Mouse (Mus musculus) midbrain, embryonic 11.5 days (tissue): Measurements from ENCODE around the gene Slc4a10. TPM values are rescaled to one million over a fixed set of nuclear protein-coding genes. Genes with fewer than 3 reads are reported as not detected.

Source experiments
- ATAC-seq: fragments of 200-750 bp; cut with Nextera tagmentation; 2 replicates; pipeline ENCODE4 v1.8.0; 2017; ENCODE audit warnings: moderate TSS enrichment, moderate library complexity; ENCODE audit not compliant: low FRiP score
- DNase-seq: peaks from one replicate; pipeline ENCODE4 v3.0.0; 2015; ENCODE audit warnings: low spot score; ENCODE audit errors: missing footprints
- H3K27ac ChIP-seq: fragments of 300-500 bp; sonication (generic); 2 replicates; pipeline ENCODE4 v1.5.1; 2014; ENCODE audit warnings: low read depth, low read length
- H3K27me3 ChIP-seq: fragments of 300-500 bp; sonication (generic); 2 replicates; pipeline ENCODE4 v1.6.1; 2014; ENCODE audit warnings: mild to moderate bottlenecking, low read length, moderate library complexity, mixed read lengths; ENCODE audit not compliant: control insufficient read depth, insufficient read depth
- H3K36me3 ChIP-seq: fragments of 300-500 bp; sonication (generic); 2 replicates; pipeline ENCODE4 v1.6.1; 2014; ENCODE audit warnings: mild to moderate bottlenecking, low read length, moderate library complexity, mixed read lengths; ENCODE audit not compliant: control insufficient read depth, insufficient read depth
- H3K4me1 ChIP-seq: fragments of 300-500 bp; sonication (generic); 2 replicates; pipeline ENCODE4 v1.6.1; 2014; ENCODE audit warnings: low read length; ENCODE audit not compliant: control insufficient read depth, insufficient read depth
- H3K4me2 ChIP-seq: fragments of 300-500 bp; sonication (generic); 2 replicates; pipeline ENCODE4 v1.6.1; 2014; ENCODE audit warnings: mild to moderate bottlenecking, moderate library complexity
- H3K4me3 ChIP-seq: fragments of 300-500 bp; sonication (generic); 2 replicates; pipeline ENCODE4 v1.5.1; 2014; ENCODE audit warnings: low read depth, low read length
- H3K9ac ChIP-seq: fragments of 300-500 bp; sonication (generic); 2 replicates; pipeline ENCODE4 v1.6.1; 2014; ENCODE audit warnings: low read length
- H3K9me3 ChIP-seq: fragments of 300-500 bp; sonication (generic); 2 replicates; pipeline ENCODE4 v1.6.1; 2016; ENCODE audit warnings: low read length; ENCODE audit not compliant: control insufficient read depth
- WGBS: fragments of 180-500 bp; shearing (Covaris S2); extraction: QIAGEN DNeasy Blood & Tissue Kit; methylation state at CpG from one replicate; pipeline ENCODE4 v1.1.7; 2014; 5-methylcytosine and 5-hydroxymethylcytosine counted together
- polyA plus RNA-seq: library from polyadenylated mRNA; unstranded; fragments of >200 nt; fragmentation: Nextera tagmentation; extraction: Ambion mirVana; gene quantifications from 2 replicates; pipeline ENCODE4 v1.2.1, GENCODE M21; 2014

Gene Slc4a10
- polyA plus RNA-seq, 1 experiment from 2014 or later: 0.63 TPM

DNA sequence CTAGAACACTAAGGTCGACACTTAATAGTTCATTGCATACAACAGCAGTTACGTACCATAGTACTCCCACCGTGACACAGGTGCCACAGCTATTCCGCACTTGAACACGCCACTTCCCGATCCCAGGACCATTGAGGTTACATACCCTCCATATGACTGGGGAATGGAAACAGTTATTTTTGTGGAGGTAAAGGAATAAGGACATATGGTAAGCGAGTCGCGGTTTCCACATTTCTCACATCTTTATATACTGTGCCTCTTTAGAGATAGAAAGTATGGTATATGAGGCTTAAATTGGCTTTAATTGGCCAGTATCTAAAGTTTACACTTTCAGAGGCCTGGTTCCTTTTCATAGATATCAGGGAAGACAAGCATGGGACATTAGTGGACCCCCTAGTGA, 301.5 kb downstream of the Slc4a10 start:
- no peaks in the 10 kb centered on the region for H3K27me3 ChIP-seq
- H3K9me3 ChIP-seq: no peaks in the 10 kb centered on the region
- no peak overlapping the region for H3K4me3 ChIP-seq
- WGBS: 93% methylated on average over 9 of the region's 9 CpGs
- no peak for DNase-seq
- no peak overlapping the region for H3K27ac ChIP-seq
- no peak for ATAC-seq
- H3K4me2 ChIP-seq: no peak overlapping the region
- H3K36me3 ChIP-seq: no peaks in the 10 kb centered on the region
- H3K4me1 ChIP-seq: no peaks in the 10 kb centered on the region
- no peak overlapping the region for H3K9ac ChIP-seq

DNA sequence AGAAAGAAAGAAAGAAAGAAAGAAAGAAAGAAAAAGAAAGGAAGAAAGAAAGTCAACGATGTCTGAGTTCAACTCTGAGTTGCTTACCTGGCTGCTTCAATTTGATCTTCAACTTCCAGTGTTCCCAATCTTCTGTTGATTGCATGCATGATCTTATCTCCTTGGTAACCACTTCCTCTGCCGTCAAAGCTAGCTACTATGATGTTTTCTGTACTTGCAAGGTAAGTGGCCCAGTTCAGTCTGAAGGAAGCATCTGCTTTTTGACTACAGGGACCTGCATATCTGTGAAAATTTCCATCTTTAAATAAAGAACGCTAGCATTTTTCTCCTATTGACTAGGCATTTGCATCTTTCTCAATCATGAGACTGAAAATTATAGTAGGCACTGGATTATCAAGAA, 305.8 kb downstream of the Slc4a10 start:
- H3K9me3 ChIP-seq: no peaks in the 10 kb centered on the region
- no peak overlapping the region for H3K4me2 ChIP-seq
- no peaks in the 10 kb centered on the region for H3K4me1 ChIP-seq
- ATAC-seq: no peak
- no peaks in the 10 kb centered on the region for H3K36me3 ChIP-seq
- no peak overlapping the region for H3K4me3 ChIP-seq
- 82% methylated on average over 3 of the region's 3 CpGs for WGBS
- H3K27me3 ChIP-seq: no peaks in the 10 kb centered on the region
- no peak overlapping the region for H3K9ac ChIP-seq
- H3K27ac ChIP-seq: no peak overlapping the region
- no peak for DNase-seq

GRCm38 (mm10) chr2:62355766-62356165, 309.5 kb downstream of the Slc4a10 start:
- no peak overlapping the region for H3K4me3 ChIP-seq
- no peaks in the 10 kb centered on the region for H3K36me3 ChIP-seq
- no peak for DNase-seq
- ATAC-seq: 0 out of 2 replicates have a peak, but pooled peaks have one; percentile 22
- H3K27me3 ChIP-seq: no peaks in the 10 kb centered on the region
- 52% methylated on average over 6 of the region's 6 CpGs for WGBS
- no peak overlapping the region for H3K9ac ChIP-seq
- no peak overlapping the region for H3K27ac ChIP-seq
- no peaks in the 10 kb centered on the region for H3K4me1 ChIP-seq
- H3K9me3 ChIP-seq: no peaks in the 10 kb centered on the region
- H3K4me2 ChIP-seq: no peak overlapping the region

GRCm38 (mm10) chr2:62356606-62357005, 310.3 kb downstream of the Slc4a10 start:
- H3K27ac ChIP-seq: no peak overlapping the region

GRCm38 (mm10) chr2:62357259-62357658, 311.0 kb downstream of the Slc4a10 start:
- H3K9ac ChIP-seq: no peak overlapping the region
- no peaks in the 10 kb centered on the region for H3K4me1 ChIP-seq
- ATAC-seq (no peak), DNase-seq (no peak)
- H3K27ac ChIP-seq: no peak overlapping the region
- H3K36me3 ChIP-seq: no peaks in the 10 kb centered on the region
- H3K4me2 ChIP-seq: no peak overlapping the region
- no peaks in the 10 kb centered on the region for H3K9me3 ChIP-seq
- whole genome bisulfite sequencing: 87% methylated on average over 7 of the region's 7 CpGs
- H3K27me3 ChIP-seq: no peaks in the 10 kb centered on the region
- H3K4me3 ChIP-seq: no peak overlapping the region

More at GRCm38 (mm10) chr2:62356606-62357005, 310.3 kb downstream of the Slc4a10 start:
- H3K4me2 ChIP-seq: no peak overlapping the region
- H3K27me3 ChIP-seq: no peaks in the 10 kb centered on the region
- H3K4me1 ChIP-seq: no peaks in the 10 kb centered on the region
- DNase-seq (no peak), ATAC-seq (no peak)
- 88% methylated on average over 14 of the region's 14 CpGs for WGBS
- H3K36me3 ChIP-seq: no peaks in the 10 kb centered on the region
- H3K9me3 ChIP-seq: no peaks in the 10 kb centered on the region
- no peak overlapping the region for H3K9ac ChIP-seq
- H3K4me3 ChIP-seq: no peak overlapping the region

DNA sequence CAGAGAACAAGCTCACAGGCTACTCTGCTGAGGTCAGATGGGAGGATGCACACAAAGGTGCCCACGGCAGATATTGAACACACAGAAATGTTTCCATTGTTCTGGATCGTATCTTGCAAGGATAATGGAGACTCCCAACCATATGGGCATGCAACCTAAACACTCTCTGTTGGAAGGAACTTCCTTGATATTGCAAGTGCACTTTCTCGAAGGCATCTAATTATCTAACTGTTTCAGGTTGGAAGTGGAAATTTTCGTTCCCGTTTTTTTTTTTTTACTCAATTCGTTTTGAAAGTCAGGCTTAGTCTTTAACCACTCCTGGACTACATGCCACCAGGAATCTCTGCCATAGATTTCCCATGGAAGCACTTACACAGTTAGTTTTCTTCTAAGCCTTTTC, 314.6 kb downstream of the Slc4a10 start:
- H3K4me1 ChIP-seq: no peaks in the 10 kb centered on the region
- no peak overlapping the region for H3K9ac ChIP-seq
- no peak overlapping the region for H3K27ac ChIP-seq
- H3K36me3 ChIP-seq: no peaks in the 10 kb centered on the region
- no peak overlapping the region for H3K4me3 ChIP-seq
- no peak for ATAC-seq
- no peaks in the 10 kb centered on the region for H3K27me3 ChIP-seq
- DNase-seq: no peak
- H3K9me3 ChIP-seq: no peaks in the 10 kb centered on the region
- 87% methylated on average over 6 of the region's 6 CpGs for WGBS
- no peak overlapping the region for H3K4me2 ChIP-seq

DNA sequence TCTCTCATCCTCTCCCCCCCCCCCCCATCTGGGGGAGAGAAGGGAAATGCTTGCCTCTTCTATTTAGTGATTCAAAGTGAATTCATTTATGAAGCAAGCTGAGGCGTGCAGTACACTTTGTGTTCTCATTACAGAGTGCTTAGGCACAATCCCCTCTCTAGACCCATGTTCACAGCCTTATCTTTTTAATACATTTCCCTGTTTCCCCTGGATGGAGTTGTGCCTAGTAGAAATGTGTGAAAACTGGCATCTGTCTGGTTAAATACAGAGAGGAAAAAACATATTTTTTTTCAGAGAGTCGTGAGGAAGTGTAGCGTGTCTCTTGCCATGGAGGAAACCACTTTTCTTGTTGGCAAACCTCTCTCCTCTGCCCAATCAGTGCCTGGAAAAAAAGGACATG, 315.3 kb downstream of the Slc4a10 start:
- Histone ChIP-seq H3K9me3 (no peaks in the 10 kb centered on the region), H3K27me3 (no peaks in the 10 kb centered on the region), H3K4me3 (no peak overlapping the region), H3K4me1 (no peaks in the 10 kb centered on the region), H3K9ac (no peak overlapping the region), H3K27ac (no peak overlapping the region), H3K4me2 (no peak overlapping the region), H3K36me3 (no peaks in the 10 kb centered on the region)
- DNase-seq: no peak
- no peak for ATAC-seq
- WGBS: 85% methylated on average over 3 of the region's 3 CpGs

- H3K27me3 ChIP-seq: no peaks in the 10 kb centered on the region
- no peak overlapping the region for H3K9ac ChIP-seq
- DNase-seq: no peak
- no peaks in the 10 kb centered on the region for H3K9me3 ChIP-seq
- H3K36me3 ChIP-seq: no peaks in the 10 kb centered on the region
- 95% methylated on average over 9 of the region's 9 CpGs for WGBS
- no peak overlapping the region for H3K27ac ChIP-seq
- H3K4me3 ChIP-seq: no peak overlapping the region
- H3K4me1 ChIP-seq: no peaks in the 10 kb centered on the region
- no peak for ATAC-seq
- H3K4me2 ChIP-seq: no peak overlapping the region
These were observed 315.9 kb downstream of the Slc4a10 start for GRCm38 (mm10) chr2:62362211-62362610.

- H3K4me3 ChIP-seq: no peak overlapping the region
- no peaks in the 10 kb centered on the region for H3K27me3 ChIP-seq
- no peak overlapping the region for H3K27ac ChIP-seq
- H3K9ac ChIP-seq: no peak overlapping the region
- H3K9me3 ChIP-seq: no peaks in the 10 kb centered on the region
- H3K4me2 ChIP-seq: no peak overlapping the region
- no peaks in the 10 kb centered on the region for H3K36me3 ChIP-seq
- WGBS: 83% methylated on average over 4 of the region's 4 CpGs
- H3K4me1 ChIP-seq: no peaks in the 10 kb centered on the region
- DNase-seq: no peak
- no peak for ATAC-seq
These were observed 317.3 kb downstream of the Slc4a10 start for GRCm38 (mm10) chr2:62363606-62364005.
